Mouse (Mus musculus): ENCODE results near the gene Kctd12b.
"Not testable (repeated sequence)": the region's sequence is repeated elsewhere in the genome, so short reads cannot be mapped to it uniquely, and the experiment has no call there.

Gene Kctd12b

GRCm38 (mm10) chrX:153695782-153696395, at the start of gene Kctd12b:
Kctd12b (minus strand) TSS chrX:153696391.
- peak; percentile 25 to 30 for DNase-seq

DNA sequence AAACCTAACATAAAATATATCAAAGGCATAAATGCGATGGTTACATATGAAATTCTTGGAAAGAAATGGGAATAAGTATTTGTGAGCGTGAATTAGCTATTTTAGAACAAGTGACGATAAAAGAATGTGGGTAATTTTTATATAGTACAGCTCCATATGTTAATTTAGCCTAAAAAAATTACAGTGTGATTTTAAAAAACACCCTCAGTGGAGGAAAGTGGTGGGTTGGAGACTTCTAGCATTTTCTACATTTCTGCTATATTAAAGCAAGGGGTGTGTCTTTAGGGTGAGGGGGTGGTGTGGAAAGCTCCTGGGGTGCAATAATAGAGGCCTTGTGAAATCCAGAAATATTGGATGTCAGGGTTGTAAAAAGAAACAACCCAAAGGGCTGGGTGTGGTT, 46.3 kb upstream of the Kctd12b start:
- DNase-seq: no peak

- peak in 1 of 2 experiments; percentile 20 for DNase-seq
Measured at GRCm38 (mm10) chrX:153735697-153736096, 39.5 kb upstream of the Kctd12b start.

DNA sequence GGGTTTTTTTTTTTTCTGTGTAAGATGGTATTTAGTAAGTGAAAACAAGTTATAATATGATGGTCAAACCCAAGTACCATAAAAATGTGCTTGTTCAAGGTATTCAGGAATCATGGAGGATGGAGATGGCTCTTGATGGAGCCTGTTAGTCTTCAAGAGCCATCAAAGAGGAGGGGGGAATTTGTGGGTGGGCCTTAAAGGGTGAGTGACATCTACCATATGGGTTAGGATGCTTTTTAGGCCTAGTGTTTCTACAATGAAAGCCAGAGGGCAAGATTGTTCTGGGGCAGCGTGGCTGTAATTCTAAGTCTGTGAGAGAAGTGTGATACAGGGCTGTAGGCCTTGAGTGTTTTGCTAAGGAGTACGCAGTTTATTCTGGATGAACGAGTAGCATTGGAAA, 28.2 kb upstream of the Kctd12b start:
- DNase-seq: no peak

DNA sequence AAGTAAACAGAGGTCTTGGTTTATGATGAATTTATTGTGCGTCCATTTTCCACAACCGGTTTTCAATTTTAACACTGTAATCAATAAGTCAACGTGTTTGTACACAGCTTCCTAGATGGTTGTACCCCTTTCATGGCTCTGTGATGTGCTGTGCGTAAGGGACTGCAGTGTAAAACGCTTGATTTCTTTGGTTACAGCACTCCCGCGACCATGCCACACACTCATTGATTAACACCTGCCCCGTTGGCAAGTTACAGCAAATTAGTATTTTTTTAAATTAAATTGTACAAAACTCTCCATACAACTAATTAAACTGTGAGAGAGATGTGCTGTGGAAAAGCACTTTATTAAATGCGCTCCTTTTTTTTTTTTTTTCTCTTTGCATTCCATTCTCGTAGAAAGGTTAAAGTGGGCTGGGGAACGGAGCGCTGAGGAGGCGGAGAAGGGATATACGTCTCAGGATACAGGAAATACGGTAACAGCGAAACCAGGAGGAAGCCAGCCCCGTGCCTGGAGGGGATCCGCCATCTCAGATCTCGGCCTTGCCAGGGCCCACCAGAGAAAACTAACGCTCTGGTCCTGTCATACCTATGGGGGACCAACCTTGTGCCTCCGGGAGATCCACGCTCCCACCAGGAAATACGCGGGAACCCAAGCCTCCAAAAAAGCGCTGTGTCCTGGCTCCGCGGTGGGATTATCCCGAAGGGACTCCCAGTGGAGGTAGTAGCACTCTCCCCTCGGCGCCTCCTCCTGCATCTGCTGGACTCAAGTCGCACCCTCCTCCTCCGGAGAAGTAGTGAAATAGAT, 27.1 kb upstream of the Kctd12b start, which contains the start of gene Nbdy:
Nbdy (plus strand) TSS at position 481 of the 807 bp plus-strand sequence.
- peak; percentile 56 for DNase-seq

DNA sequence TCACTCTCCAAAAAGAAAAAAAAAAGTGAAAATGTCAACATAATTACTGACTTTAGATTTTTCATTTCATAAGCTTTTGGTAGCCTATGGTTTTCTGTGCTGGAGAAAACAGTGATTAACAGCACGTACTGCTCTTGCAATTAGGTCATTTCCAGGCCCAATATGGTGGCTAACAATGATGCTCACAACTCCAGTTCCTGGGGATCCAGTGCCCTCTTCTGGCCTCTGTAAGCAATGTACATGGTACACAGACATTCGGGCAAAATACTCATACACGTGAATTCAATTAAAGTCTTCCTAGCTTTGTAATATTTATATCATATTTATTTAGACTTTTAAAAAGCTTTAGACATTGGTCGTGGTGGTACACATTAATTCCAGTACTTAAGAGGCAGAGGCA, 23.4 kb upstream of the Kctd12b start:
- DNase-seq: peak in 1 of 2 experiments; percentile 9

- no peak for DNase-seq
Measured at GRCm38 (mm10) chrX:153716716-153717115, 20.5 kb upstream of the Kctd12b start.

DNA sequence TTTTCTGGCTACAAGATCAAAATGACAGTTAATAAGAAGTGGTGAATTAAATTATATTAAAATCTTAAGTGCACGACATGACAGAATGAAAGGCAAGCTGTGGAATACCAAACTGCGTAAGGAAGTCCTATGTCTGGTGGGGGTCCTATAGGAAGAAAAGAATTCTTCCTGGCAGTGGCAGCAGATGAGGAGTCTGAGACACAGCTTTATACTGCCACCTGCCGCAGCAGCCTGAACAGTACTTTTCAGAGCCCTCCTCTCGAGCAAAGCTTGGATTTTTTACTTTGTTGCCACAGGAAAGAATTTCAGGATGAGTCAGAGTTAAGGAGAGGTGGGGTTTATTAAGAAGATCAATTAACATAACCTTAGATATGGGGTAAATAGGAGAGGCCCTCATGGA, 11.5 kb upstream of the Kctd12b start:
- peak in 1 of 2 experiments; percentile 13 for DNase-seq

DNA sequence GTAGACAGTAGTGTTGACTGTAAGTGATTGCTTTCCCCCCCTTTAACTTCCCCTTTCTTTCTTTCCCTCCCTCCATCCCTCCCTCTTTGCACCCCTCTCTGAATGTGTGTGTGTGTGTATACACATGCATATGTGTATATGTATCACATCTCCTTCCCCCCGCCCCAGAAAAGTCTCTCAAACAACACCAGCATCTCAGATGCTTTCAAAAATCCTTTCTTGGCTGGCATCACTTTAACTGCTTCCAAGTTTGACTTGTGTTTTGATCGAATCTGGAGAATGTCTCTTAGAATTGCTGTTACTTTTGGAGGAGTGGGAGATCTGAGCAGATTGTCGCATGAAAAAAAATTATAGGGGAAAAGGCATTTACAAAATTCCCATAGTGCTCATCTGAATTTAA, 4.3 kb upstream of the Kctd12b start:
- no peak for DNase-seq

GRCm38 (mm10) chrX:153668233-153668632, 28.0 kb downstream of the Kctd12b start:
- DNase-seq: not testable (repeated sequence)

- DNase-seq: no peak
Measured at GRCm38 (mm10) chrX:153664903-153665302, 31.3 kb downstream of the Kctd12b start.

- DNase-seq: no peak
Measured at GRCm38 (mm10) chrX:153656949-153657348, 39.2 kb downstream of the Kctd12b start.

DNA sequence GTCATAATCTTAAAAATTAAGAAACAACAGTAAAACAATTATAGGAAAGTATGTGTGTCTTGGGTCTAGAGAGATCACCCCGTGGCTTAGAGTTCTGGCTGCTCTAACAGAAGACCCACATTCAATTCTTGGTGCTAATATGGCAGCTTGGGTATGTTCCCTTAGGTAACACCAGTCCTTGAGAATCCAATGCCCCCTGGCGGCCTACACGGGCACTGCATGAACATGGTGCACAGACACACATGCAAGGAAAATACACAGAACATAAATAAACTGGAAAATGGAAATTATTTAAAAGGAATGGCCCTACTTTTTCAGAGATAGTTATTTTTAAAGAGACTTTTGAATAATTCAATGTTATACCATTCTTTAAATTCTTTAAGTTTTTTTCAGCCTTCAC, 55.6 kb downstream of the Kctd12b start:
- DNase-seq: peak in 1 of 2 experiments; percentile 16

GRCm38 (mm10) chrX:153636247-153636646, 59.9 kb downstream of the Kctd12b start:
- DNase-seq: peak in 1 of 2 experiments; percentile 22

Measured in lung, postnatal 4 days (tissue).